Mouse (Mus musculus): ENCODE data around the gene Tnrc18.

The Tnrc18 gene

GRCm38 (mm10) chr5:142822286-142823095, 5.0 kb upstream of the Tnrc18 start:
- no peak for DNase-seq (ENCODE audit: low read depth, low spot score)

DNA sequence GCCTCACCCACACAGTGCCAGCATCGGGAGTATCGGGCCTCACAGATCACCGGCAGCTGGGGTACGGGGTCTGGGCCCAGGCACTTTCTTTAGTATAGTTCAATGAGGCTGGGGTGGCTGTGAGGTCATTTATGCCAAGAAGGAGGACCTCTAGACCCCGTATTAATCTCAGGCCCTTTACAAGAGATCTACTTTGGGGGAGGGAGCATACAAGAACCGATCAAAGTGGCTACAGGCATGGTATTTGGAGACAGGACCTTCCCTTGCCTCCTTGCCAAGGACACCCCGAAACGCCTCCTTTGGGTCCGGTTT, 4.5 kb upstream of the Tnrc18 start:
- no peak for DNase-seq (ENCODE audit: low read depth, low spot score)

DNA sequence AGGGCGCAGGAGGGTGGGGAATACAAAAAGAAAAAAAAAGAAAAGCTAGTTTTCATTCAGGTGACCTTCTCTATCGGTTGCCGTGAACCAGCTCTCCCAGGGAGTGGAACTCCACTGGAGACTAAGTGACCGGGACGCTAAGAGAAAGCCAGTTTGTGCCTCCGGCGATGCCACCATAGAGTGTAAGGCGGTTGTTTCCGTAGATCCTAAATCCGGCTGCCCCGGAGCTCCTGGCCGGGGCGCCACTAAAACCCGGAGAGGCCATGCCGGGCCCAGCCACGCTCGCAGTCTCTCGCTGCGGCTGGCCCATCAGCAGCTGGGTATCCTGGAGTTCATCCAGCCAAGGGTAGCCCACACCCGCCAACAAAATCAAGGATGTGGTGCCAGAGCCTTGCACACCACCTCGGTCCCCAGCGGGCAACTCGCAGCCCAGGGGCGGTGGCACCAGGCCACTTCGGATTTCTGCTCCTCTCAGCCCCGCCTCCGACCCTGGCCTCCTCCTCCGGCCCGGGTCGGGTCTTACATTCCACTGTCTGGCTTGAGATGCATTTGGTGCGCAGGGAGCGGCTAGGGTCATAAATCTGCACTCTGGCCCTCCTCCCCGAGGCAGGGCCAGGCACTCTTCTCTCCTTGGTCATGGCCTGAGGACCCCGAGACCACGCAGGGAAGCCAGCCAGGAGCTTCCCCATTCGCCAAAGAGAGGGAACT, 4.0 kb upstream of the Tnrc18 start:
- DNase-seq (ENCODE audit: low read depth, low spot score): no peak

DNA sequence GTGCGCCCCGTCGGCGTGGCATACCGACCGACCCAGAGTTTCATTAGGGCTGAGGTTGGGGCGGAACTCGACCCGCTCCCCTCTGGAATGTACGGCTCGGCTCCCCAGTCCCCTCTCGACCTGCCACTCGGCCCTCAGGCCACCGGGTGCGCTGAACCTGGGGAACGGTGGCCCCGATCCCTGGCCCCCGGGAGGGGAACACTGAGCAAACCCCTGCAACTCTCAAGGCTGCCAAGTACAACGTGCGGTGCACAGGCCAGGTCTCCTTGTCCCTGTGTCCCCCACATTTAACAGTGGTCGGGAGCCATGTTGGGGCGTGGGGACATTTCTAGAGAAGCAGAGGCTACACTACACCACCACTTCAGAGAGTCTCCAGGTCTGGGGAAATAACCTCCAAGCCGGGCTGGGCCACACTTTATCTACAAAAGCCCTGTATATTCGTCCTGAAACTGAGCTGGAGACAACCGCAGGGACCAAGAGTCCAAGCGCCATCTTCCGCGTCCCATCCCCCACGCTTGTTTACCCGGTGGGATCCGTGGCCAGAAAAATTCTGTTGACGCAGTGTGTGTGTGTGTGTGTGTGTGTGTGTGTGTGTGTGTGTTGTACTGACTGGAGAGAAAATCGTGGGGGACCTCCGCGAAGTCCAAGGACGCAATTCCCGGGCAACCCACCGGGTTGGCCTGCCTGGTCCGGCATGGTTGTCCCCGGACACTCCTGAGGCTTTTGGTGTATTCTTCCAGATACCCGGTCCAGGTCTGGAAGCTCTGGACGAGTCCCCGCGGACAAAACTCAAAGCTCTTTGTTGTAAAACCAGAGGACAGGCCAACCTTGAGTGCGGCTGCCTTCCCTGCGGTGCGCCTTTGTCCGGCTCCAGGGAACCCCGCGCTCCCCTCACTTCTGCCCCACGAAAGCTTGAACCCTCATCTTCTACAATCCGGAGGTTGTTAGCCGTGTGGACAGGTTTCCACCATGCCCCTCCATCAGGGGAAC, 3.1 kb upstream of the Tnrc18 start:
- DNase-seq (ENCODE audit: low read depth, low spot score): no peak

DNA sequence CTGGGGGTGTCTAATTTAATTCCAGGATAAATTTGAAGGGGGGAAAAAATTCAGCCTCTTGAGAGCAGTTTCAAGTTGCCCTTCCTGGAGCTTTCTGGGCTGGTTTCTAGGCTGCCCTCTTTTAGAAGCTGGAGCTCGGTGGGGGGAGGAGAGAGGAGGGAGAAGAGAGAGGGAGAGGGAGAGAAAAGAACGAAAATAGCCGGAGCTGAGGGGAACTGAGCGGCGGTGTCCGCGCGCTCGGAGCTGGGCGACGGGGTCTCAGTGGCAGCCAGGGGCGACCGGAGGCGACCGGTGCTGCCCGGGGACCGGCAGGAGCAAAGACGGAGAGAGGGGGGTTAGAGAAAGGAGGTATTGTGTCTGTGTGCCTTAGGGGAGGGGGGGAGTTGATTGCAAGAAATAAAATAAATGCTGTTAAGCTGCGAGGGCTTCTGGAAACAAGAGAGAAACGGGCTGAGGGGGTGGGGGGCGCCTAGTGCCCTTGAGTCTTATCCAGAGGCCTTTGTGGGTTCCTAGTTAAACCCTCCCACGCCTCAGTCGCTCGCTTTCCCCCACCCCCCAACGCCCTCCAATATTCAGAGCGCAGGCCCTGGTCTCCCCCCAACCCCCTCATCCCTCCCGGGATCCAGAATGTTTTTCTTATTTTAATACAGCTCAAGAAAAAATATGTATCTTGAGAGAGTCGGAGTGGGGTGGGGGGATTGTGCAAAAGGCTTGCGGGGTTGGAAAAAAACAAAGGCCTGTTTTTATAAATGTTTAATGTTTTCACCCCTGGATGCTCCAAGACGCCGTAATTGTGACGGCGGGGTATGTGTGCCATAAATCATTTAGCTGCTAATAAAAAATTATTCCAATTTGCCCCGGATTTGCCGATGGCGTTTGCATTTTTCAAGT, 2.2 kb upstream of the Tnrc18 start:
- DNase-seq (ENCODE audit: low read depth, low spot score): no peak

- no peak for DNase-seq (ENCODE audit: low read depth, low spot score)
Measured at GRCm38 (mm10) chr5:142818435-142819360, 1.2 kb upstream of the Tnrc18 start.

DNA sequence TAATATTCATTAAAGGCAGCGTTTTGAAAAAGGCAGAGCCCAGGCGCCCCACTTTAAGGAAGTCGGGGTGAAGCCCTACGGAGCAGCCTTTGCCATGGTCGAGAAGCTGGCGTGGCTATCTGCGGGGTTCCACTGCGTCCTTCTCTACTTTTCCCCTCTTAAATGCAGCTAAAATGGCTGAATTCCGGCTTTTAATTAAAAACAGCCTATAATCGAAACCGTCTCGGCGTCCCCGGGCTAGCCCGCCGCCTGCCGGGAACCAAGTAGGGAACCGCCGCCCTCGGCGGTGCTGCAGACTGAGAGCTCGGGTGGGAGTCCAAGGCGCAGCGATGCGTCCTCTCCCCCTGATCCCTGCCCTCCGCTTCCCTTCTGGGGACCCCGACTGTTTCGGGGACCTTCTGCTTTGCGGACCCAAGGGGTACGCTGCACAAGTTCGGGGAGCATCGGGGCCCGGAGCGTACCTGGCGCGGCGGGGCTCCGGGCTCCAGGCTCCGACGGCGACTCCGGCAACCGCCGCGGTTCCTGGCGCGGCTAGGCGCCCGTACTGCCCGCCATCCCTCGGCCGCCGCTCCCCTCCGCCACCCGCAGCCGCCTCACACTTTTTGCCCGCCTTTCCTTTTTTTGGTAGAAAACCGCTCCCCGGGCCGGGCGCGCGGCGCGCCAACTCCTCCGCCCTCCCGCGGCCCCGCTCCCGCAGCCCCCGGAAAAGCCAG, 495 bp downstream of the Tnrc18 start:
- DNase-seq (ENCODE audit: low read depth, low spot score): no peak

GRCm38 (mm10) chr5:142816031-142816810, 1.2 kb downstream of the Tnrc18 start:
- no peak for DNase-seq (ENCODE audit: low read depth, low spot score)

DNA sequence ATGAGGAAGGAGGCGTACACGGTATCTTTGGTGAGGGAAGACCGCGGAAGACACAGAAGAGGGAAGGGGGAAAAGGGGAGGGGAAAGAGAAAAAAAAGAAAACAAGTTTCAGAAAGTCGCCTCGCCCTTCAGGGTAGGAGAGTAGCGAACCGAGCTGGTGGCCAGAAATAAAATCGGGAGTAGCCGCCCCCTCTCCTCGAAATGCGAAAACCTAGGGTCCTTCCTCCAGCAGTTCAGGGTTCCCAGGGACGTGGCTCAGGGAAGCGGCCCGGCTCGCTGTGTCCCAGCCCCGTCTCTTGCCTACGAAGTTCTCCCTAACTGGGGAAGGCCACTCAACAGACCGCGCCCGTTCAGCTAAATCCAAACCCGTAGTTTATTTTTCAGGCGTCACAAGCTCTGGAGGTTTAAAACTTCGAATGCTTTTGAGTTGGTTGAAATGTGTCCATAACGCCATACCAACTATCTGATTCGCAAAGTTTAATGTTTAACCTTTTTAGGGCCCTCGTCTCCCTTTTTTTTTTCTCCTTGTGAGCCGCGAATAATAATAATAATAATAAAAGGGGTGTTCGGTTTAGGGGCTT, 2.0 kb downstream of the Tnrc18 start:
- no peak for DNase-seq (ENCODE audit: low read depth, low spot score)

DNA sequence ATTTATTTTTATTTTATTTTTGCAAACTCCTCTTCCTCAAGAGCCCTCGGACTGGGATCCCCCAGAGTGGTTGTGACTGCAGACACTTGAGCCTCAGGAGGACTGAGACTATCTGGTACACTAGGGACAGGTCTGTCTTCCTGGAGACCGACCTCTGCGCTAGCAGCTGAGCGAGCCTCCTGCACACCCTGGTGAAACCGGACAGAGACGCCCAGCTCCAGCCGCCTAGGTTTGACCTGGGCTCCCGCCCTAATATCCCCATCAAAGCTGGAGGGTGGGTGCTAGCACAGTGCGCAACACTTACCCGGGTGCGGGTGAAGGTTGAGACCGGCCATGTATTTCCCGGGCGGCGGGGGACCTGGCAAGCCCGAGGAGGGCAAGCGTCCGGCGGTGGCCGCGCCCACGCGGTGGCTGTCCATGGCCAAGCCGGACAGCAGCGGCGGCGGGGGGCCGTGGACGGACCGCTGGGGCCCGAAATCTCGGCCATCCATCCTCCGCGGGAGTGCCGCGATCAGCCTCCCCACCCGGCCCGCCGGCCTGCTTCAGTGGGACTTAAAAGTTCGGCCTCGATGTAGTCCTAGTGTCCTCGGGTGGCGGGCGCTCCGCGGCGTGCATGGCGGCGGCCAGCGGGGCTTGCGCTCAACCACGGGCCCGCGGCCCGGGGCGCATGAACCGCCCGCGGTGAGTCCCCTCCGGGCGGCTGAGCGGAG, 2.6 kb downstream of the Tnrc18 start:
- no peak for DNase-seq (ENCODE audit: low read depth, low spot score)

- no peak for DNase-seq (ENCODE audit: low read depth, low spot score)
Measured at GRCm38 (mm10) chr5:142814161-142814651, 3.3 kb downstream of the Tnrc18 start.

- no peak for DNase-seq (ENCODE audit: low read depth, low spot score)
Measured at GRCm38 (mm10) chr5:142813722-142814111, 3.7 kb downstream of the Tnrc18 start.

DNA sequence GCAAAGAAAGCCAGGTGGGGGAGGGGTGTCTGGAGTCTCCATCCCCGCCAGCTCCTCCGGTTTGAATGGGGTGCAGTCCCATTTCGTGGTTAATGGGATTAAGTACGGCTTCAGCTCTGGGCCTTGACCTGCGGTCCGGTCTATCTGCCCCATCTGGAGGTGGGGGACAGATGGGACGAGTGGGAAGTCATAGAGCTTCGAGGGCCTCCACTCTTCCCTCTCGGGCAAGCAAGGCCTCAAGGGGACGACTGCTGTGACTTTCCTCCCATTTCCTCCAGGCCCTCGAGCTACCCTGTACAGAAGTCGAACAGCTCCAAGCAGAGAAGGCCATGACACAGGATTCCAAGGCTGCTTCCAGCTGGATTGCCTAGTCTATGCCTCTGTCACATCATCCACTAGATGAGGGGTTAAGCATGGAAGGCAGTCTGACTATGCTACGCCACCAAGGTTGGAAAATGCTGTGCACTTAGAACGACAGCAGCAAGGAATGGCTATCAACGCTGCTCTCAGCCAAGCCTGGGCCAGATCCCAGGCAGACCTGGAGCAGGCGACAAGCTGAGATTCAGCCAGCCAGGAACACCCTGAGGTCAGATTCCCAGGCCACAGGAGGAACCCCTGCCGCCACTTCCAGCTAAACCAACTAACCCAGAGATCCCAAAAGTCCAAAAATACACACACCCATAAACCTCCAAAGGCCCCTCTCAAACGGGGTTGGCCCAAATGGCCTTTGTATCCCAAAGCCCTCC, 4.3 kb downstream of the Tnrc18 start:
- DNase-seq (ENCODE audit: low read depth, low spot score): no peak

DNA sequence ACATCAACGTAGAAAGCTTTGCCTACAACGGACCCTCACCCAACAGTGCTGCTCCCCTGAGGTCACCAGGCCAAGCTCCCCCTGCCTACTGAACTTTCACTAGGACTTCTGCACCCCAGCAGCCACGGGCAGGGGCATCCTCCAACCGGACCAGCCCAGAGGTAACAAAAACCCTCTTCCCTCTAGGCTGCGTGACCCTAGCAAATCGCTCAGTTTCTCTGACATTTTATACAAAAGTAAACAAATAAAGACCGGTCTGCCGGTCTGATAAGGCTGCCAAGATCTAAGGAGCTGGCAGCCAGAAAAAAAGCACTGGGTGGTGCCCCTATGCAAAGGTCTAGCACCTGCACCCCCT, 4.9 kb downstream of the Tnrc18 start:
- no peak for DNase-seq (ENCODE audit: low read depth, low spot score)

- no peak for DNase-seq (ENCODE audit: low read depth, low spot score)
Measured at GRCm38 (mm10) chr5:142811870-142812443, 5.5 kb downstream of the Tnrc18 start.
